Mouse (Mus musculus) limb, embryonic 14.5 days (tissue): ENCODE measurements at regions not wholly inside any gene's neighbourhood (a gene's known extent, or its start where the extent isn't known, plus 50 kb on each side); places are given as distances from the start of the nearest gene placed in this dataset.
A peak's percentile ranks its signal among the peaks of the same experiment; 100 is the strongest.

Experiments used
- ATAC-seq: fragments of 200-750 bp; cut with Nextera tagmentation; 2 replicates; pipeline ENCODE4 v1.8.0; 2017; ENCODE audit warnings: low read depth, moderate number of reproducible peaks, moderate TSS enrichment; ENCODE audit not compliant: low FRiP score
- DNase-seq: peaks from one replicate; pipeline ENCODE4 v3.0.0-alpha.2; 2015; ENCODE audit warnings: low spot score
- H3K27ac ChIP-seq: fragments of 300-500 bp; sonication (generic); replicated peaks from 2 replicates; pipeline ENCODE4 v1.5.1; 2014; ENCODE audit warnings: low read depth, mild to moderate bottlenecking, low read length, moderate library complexity, mixed read lengths
- H3K27me3 ChIP-seq: fragments of 300-500 bp; sonication (generic); 2 replicates; pipeline ENCODE4 v1.6.1; 2014; ENCODE audit warnings: low read length, mixed read lengths; ENCODE audit not compliant: control insufficient read depth, insufficient read depth
- H3K36me3 ChIP-seq: fragments of 300-500 bp; sonication (generic); 2 replicates; pipeline ENCODE4 v1.6.1; 2014; ENCODE audit warnings: mild to moderate bottlenecking, low read length, moderate library complexity, mixed read lengths; ENCODE audit not compliant: control insufficient read depth, insufficient read depth
- H3K4me1 ChIP-seq: fragments of 300-500 bp; sonication (generic); 2 replicates; pipeline ENCODE4 v1.6.1; 2014; ENCODE audit warnings: antibody characterized with exemption, low read length, mixed read lengths; ENCODE audit not compliant: control insufficient read depth, insufficient read depth
- H3K4me2 ChIP-seq: fragments of 300-500 bp; sonication (generic); replicated peaks from 2 replicates; pipeline ENCODE4 v1.6.1; 2014; ENCODE audit warnings: low read depth, mild to moderate bottlenecking, low read length, moderate library complexity; ENCODE audit not compliant: severe bottlenecking
- H3K4me3 ChIP-seq: fragments of 300-500 bp; sonication (generic); replicated peaks from 2 replicates; pipeline ENCODE4 v1.5.1; 2014; ENCODE audit warnings: low read length
- H3K9ac ChIP-seq: fragments of 300-500 bp; sonication (generic); 2 replicates; pipeline ENCODE4 v1.6.1; 2014; ENCODE audit warnings: mild to moderate bottlenecking, low read depth, low read length, moderate library complexity; ENCODE audit not compliant: severe bottlenecking
- H3K9me3 ChIP-seq: fragments of 300-500 bp; sonication (generic); 2 replicates; pipeline ENCODE4 v1.6.1; 2016; ENCODE audit warnings: low read length; ENCODE audit not compliant: control insufficient read depth
- POLR2A ChIP-seq: fragments of 200-500 bp; IDR thresholded peaks from 2 replicates; pipeline ENCODE4 v1.8.0; 2012; ENCODE audit warnings: inconsistent platforms, mild to moderate bottlenecking, moderate library complexity, borderline replicate concordance; ENCODE audit not compliant: insufficient read depth, insufficient read length; ENCODE audit errors: extremely low read depth
- WGBS: fragments of 180-500 bp; shearing (Covaris S2); extraction: QIAGEN DNeasy Blood & Tissue Kit; methylation state at CpG from one replicate; pipeline ENCODE4 v1.1.7; 2014; 5-methylcytosine and 5-hydroxymethylcytosine counted together

GRCm38 (mm10) chr12:99084144-99084543 is 163.8 kb downstream of the Ttc8 start:
- Histone ChIP-seq H3K4me2 (no peak overlapping the region), H3K9ac (no peak overlapping the region), H3K4me1 (no peaks in the 10 kb centered on the region), H3K27ac (no peak overlapping the region), H3K36me3 (no peaks in the 10 kb centered on the region), H3K4me3 (no peak overlapping the region), H3K27me3 (no peaks in the 10 kb centered on the region), H3K9me3 (no peaks in the 10 kb centered on the region)
- no peak for TF ChIP-seq POLR2A
- 4% methylated on average over 18 of the region's 18 CpGs for WGBS
- DNase-seq (peak; percentile 74), ATAC-seq (peak; percentile 87)

GRCm38 (mm10) chr12:99087286-99087685 is 166.9 kb downstream of the Ttc8 start:
- Histone ChIP-seq H3K4me1 (no peaks in the 10 kb centered on the region), H3K36me3 (no peaks in the 10 kb centered on the region)

GRCm38 (mm10) chr12:99091770-99092169 is 171.4 kb downstream of the Ttc8 start:
- Histone ChIP-seq H3K27ac (no peak overlapping the region), H3K27me3 (no peaks in the 10 kb centered on the region), H3K36me3 (no peaks in the 10 kb centered on the region), H3K4me2 (no peak overlapping the region), H3K4me1 (no peaks in the 10 kb centered on the region), H3K9me3 (no peaks in the 10 kb centered on the region), H3K9ac (no peak overlapping the region), H3K4me3 (no peak overlapping the region)
- TF ChIP-seq POLR2A = no peak
- DNase-seq (no peak), ATAC-seq (no peak)
- WGBS = 68% methylated on average over 4 of the region's 4 CpGs

More at GRCm38 (mm10) chr12:99087286-99087685, 166.9 kb downstream of the Ttc8 start:
- WGBS = 42% methylated on average over 8 of the region's 8 CpGs
- DNase-seq (no peak), ATAC-seq (no peak)
- TF ChIP-seq POLR2A = no peak
- no peak overlapping the region for H3K9ac ChIP-seq
- H3K9me3 ChIP-seq = no peaks in the 10 kb centered on the region
- no peak overlapping the region for H3K27ac ChIP-seq
- H3K4me2 ChIP-seq = no peak overlapping the region
- H3K27me3 ChIP-seq = no peaks in the 10 kb centered on the region
- H3K4me3 ChIP-seq = no peak overlapping the region

GRCm38 (mm10) chr12:99093151-99093550 is 172.8 kb downstream of the Ttc8 start:
- Histone ChIP-seq H3K27ac (no peak overlapping the region), H3K36me3 (no peaks in the 10 kb centered on the region), H3K4me1 (no peaks in the 10 kb centered on the region), H3K9ac (no peak overlapping the region), H3K4me2 (no peak overlapping the region), H3K27me3 (no peaks in the 10 kb centered on the region), H3K4me3 (no peak overlapping the region), H3K9me3 (no peaks in the 10 kb centered on the region)
- WGBS = 56% methylated on average over 3 of the region's 3 CpGs
- DNase-seq (no peak), ATAC-seq (no peak)
- no peak for TF ChIP-seq POLR2A

DNA sequence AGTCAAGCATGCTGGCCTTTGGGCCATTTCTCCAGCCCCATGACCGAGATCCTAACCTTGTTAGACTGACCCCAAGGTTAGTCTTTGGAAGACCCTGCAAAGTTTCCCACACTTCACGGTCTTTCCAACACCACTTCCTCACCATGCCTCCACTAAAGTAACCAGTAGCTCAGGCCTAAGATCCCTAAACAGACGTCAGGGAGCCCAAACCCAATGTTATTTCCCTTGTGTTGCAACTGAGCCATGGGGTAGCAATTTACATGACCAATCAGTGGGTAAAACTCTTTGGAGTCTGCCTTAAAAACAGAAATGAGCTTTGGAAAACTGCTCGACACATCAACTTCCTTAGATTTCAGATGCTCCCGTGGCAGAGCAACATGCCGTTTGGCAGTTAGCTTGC is 173.6 kb downstream of the Ttc8 start:
- H3K27ac ChIP-seq = no peak overlapping the region
- H3K27me3 ChIP-seq = no peaks in the 10 kb centered on the region
- ATAC-seq = no peak
- H3K36me3 ChIP-seq = no peaks in the 10 kb centered on the region
- no peak overlapping the region for H3K9ac ChIP-seq
- no peaks in the 10 kb centered on the region for H3K9me3 ChIP-seq
- H3K4me3 ChIP-seq = no peak overlapping the region
- no peak overlapping the region for H3K4me2 ChIP-seq
- DNase-seq = no peak
- no peak for TF ChIP-seq POLR2A
- no peaks in the 10 kb centered on the region for H3K4me1 ChIP-seq
- 76% methylated on average over 6 of the region's 6 CpGs for WGBS
